ENCODE assay signal across 8 mouse cellular contexts in the genomic region with DNA sequence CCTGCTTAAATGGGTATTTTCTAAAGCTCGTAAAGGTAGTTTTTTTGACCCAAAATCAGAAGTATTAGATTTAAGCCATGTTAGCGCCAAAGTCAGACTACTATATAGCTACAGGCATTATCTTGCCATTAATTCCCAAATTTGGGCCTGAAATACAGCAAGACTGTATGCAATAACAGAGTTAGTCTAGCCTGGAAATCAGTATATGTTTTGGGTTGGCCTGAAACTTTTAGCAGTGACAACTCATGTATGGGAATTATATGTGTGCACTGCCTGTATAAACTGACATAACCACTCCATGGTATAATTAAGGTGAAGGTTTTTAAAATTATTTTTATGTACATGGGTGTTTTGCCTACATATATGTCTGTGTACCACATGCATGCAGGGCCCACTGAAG. TPM values are rescaled to one million over a fixed set of nuclear protein-coding genes. Genes with fewer than 3 reads are reported as not detected.
DNase-seq lines count a peak whose midpoint lies in the region; ATAC-seq and TF ChIP-seq lines count a peak whose summit lies in the region.

Gene Atp5j2 (minus strand): TSS at position 101 of the 400 bp plus-strand sequence.

- peaks cover 14% of the 10 kb centered on the region for H3K36me3 ChIP-seq in spleen, adult 2 months (ENCODE audit: control insufficient read depth, insufficient read depth, low read length)
- peaks cover 52% of the 10 kb centered on the region for H3K36me3 ChIP-seq in limb, embryonic 12.5 days

- ATAC-seq in erythroblast, adult 5-6 weeks (replicated peaks; ENCODE audit: low FRiP score, poor library complexity, severe bottlenecking), result no peak
- ATAC-seq in limb, embryonic 12.5 days (ENCODE audit: insufficient number of reproducible peaks, insufficient read depth, low FRiP score, low TSS enrichment, low read depth), result no peak

- intact Hi-C loops in heart, postnatal 14 days (cut with DNase I), result no loop called here

- no peak for DNase-seq in spleen, adult 2 months (ENCODE audit: low read depth in 1 of 2, low spot score in 2 of 2)
- DNase-seq in spleen, postnatal 10 days (ENCODE audit: low spot score in 2 of 2), result no peak
- DNase-seq in heart, postnatal 14 days, result no peak
- DNase-seq in adipocyte (ENCODE audit: low spot score), result no peak
- DNase-seq in cerebellum, adult 11 months, result no peak

- TF ChIP-seq POLR2A in spleen, adult 2 months (IDR thresholded peaks at IDR 0.05; ENCODE audit: low read depth, low read length), result no peak
- no peak for TF ChIP-seq POLR2A in olfactory bulb, adult 2 months (IDR thresholded peaks at IDR 0.05; ENCODE audit: insufficient read depth, low read depth, low read length)

- H3K4me3 ChIP-seq in spleen, adult 2 months (ENCODE audit: extremely low read depth, insufficient read depth, insufficient read length), result peak within 1 kb of the TSS; percentile 71
- H3K4me3 ChIP-seq in limb, embryonic 12.5 days (replicated peaks), result peak within 1 kb of the TSS; percentile 81
- H3K4me3 ChIP-seq in olfactory bulb, adult 2 months (ENCODE audit: insufficient read depth, low read depth, low read length), result peak within 1 kb of the TSS; percentile 97

- H3K27me3 ChIP-seq in spleen, adult 2 months (ENCODE audit: control insufficient read depth, insufficient read depth, low read length), result no peaks in the 10 kb centered on the region
- no peaks in the 10 kb centered on the region for H3K27me3 ChIP-seq in limb, embryonic 12.5 days

- H3K4me1 ChIP-seq in spleen, adult 2 months (ENCODE audit: control insufficient read depth, insufficient read depth, insufficient read length), result no peaks in the 10 kb centered on the region; the same call in 1 of the 2 replicates
- peaks cover 19% of the 10 kb centered on the region for H3K4me1 ChIP-seq in limb, embryonic 12.5 days (replicated peaks)
- H3K4me1 ChIP-seq in olfactory bulb, adult 2 months (ENCODE audit: control insufficient read depth, insufficient read depth, low read length), result peaks cover 9% of the 10 kb centered on the region

- peak within 1 kb of the TSS; percentile 94 for H3K9ac ChIP-seq in limb, embryonic 12.5 days (replicated peaks)

- H3K4me2 ChIP-seq in limb, embryonic 12.5 days, result peak within 1 kb of the TSS; percentile 82

- no peak for TF ChIP-seq CTCF in spleen, adult 2 months (IDR thresholded peaks at IDR 0.05; ENCODE audit: extremely low read depth, insufficient read depth, insufficient read length, insufficient replicate concordance)
- TF ChIP-seq CTCF in olfactory bulb, adult 2 months (IDR thresholded peaks at IDR 0.05; ENCODE audit: insufficient read depth, low read depth, low read length), result no peak

- no peaks in the 10 kb centered on the region for H3K9me3 ChIP-seq in limb, embryonic 12.5 days

- peak within 1 kb of the TSS; percentile 75 for H3K27ac ChIP-seq in spleen, adult 2 months (ENCODE audit: insufficient read depth, low read length)
- peak within 1 kb of the TSS; percentile 86 for H3K27ac ChIP-seq in limb, embryonic 12.5 days
- H3K27ac ChIP-seq in olfactory bulb, adult 2 months (ENCODE audit: insufficient read depth, low read depth, low read length), result peak within 1 kb of the TSS; percentile 89

- WGBS in spleen, adult 2 months, result 93% methylated on average over 2 of the region's 2 CpGs
- WGBS in limb, embryonic 12.5 days, result 89% methylated on average over 2 of the region's 2 CpGs
- WGBS in olfactory bulb, adult 2 months, result 75% methylated on average over 2 of the region's 2 CpGs

RNA-seq across cellular contexts. Expression of gene Atp5j2, which starts in this region (rescaled TPM):
- 48.4 and 49.7 TPM in 2 replicates for polyA plus RNA-seq in spleen, adult 2 months (2012; rRNA removed)
- 78.0 and 168 TPM in 2 replicates for total RNA-seq in erythroblast, adult 5-6 weeks (2015; ENCODE audit: low replicate concordance)
- 43.4 and 55.3 TPM in 2 replicates for total RNA-seq in erythroblast, adult 5-6 weeks (2017; ENCODE audit: low replicate concordance)
- 100 to 1,000 TPM; 871 to 935 TPM for total RNA-seq in heart, postnatal 14 days (2021)
- 603 and 604 TPM in 2 replicates for polyA plus RNA-seq in limb, embryonic 12.5 days (2016; fragmentation: Nextera tagmentation; extraction: Ambion mirVana)
- polyA plus RNA-seq in olfactory bulb, adult 2 months (2012; ENCODE audit: insufficient read depth, insufficient read length, low replicate concordance, missing spikeins), result not detected in 2 replicates

Comparison
In these comparisons a context has a peak if more than half of its experiments do, and no peak if none do; other contexts are left out.
1. RNA of gene Atp5j2 (total RNA-seq): 871 to 935 TPM in heart, postnatal 14 days; 43.4 to 168 TPM in erythroblast, adult 5-6 weeks; every median in the first group is over 4 times any median in the second.
2. Peak in every context shown above with its lines, with median percentiles within 50 percentile points of each other: H3K27ac ChIP-seq and H3K4me3 ChIP-seq.